Mouse (Mus musculus) limb, embryonic 11.5 days (tissue): ENCODE results near the gene Foxd2. TPM values are rescaled to one million over a fixed set of nuclear protein-coding genes. Genes with fewer than 3 reads are reported as not detected.

Experiments used
- ATAC-seq: fragments of 200-750 bp; cut with Nextera tagmentation; 2 replicates; pipeline ENCODE4 v1.8.0; 2017; ENCODE audit warnings: low read depth; ENCODE audit not compliant: insufficient number of reproducible peaks, low FRiP score, low TSS enrichment
- DNase-seq: peaks from one replicate; pipeline ENCODE4 v3.0.0-alpha.2; 2015; ENCODE audit warnings: low spot score
- H3K27ac ChIP-seq: fragments of 300-500 bp; sonication (generic); replicated peaks from 2 replicates; pipeline ENCODE4 v1.5.1; 2014; ENCODE audit warnings: low read depth, mild to moderate bottlenecking, low read length
- H3K27me3 ChIP-seq: fragments of 300-500 bp; sonication (generic); 2 replicates; pipeline ENCODE4 v1.6.1; 2014; ENCODE audit warnings: mild to moderate bottlenecking, low read length, mixed read lengths; ENCODE audit not compliant: control insufficient read depth, insufficient read depth
- H3K36me3 ChIP-seq: fragments of 300-500 bp; sonication (generic); 2 replicates; pipeline ENCODE4 v1.6.1; 2014; ENCODE audit warnings: mild to moderate bottlenecking, low read length, moderate library complexity, mixed read lengths; ENCODE audit not compliant: control insufficient read depth, insufficient read depth
- H3K4me1 ChIP-seq: fragments of 300-500 bp; sonication (generic); 2 replicates; pipeline ENCODE4 v1.6.1; 2014; ENCODE audit warnings: low read length, mixed read lengths; ENCODE audit not compliant: control insufficient read depth, insufficient read depth
- H3K4me2 ChIP-seq: fragments of 300-500 bp; sonication (generic); 2 replicates; pipeline ENCODE4 v1.6.1; 2014; ENCODE audit warnings: low read depth, mild to moderate bottlenecking, moderate library complexity; ENCODE audit not compliant: severe bottlenecking
- H3K4me3 ChIP-seq: fragments of 300-500 bp; sonication (generic); 2 replicates; pipeline ENCODE4 v1.5.1; 2014; ENCODE audit warnings: low read depth, low read length
- H3K9ac ChIP-seq: fragments of 300-500 bp; sonication (generic); 2 replicates; pipeline ENCODE4 v1.6.1; 2014; ENCODE audit warnings: mild to moderate bottlenecking, low read length
- H3K9me3 ChIP-seq: fragments of 300-500 bp; sonication (generic); 2 replicates; pipeline ENCODE4 v1.6.1; 2016; ENCODE audit warnings: low read length; ENCODE audit not compliant: control insufficient read depth
- WGBS: fragments of 180-500 bp; shearing (Covaris S2); extraction: QIAGEN DNeasy Blood & Tissue Kit; methylation state at CpG from one replicate; pipeline ENCODE4 v1.1.7; 2014; 5-methylcytosine and 5-hydroxymethylcytosine counted together
- polyA plus RNA-seq: library from polyadenylated mRNA; unstranded; fragments of >200 nt; fragmentation: Nextera tagmentation; extraction: Ambion mirVana; gene quantifications from 2 replicates; pipeline ENCODE4 v1.2.1, GENCODE M21; 2014

Foxd2 gene
- polyA plus RNA-seq, 1 experiment from 2014 or later = 0.20 TPM

- WGBS = 1% methylated on average over 3 of the region's 3 CpGs
- H3K27me3 ChIP-seq = peaks cover 79% of the 10 kb centered on the region
- no peak for DNase-seq
- H3K36me3 ChIP-seq = no peaks in the 10 kb centered on the region
- no peak for ATAC-seq
- H3K4me3 ChIP-seq = no peak overlapping the region
- H3K9ac ChIP-seq = no peak overlapping the region
- H3K4me1 ChIP-seq = no peaks in the 10 kb centered on the region
- no peaks in the 10 kb centered on the region for H3K9me3 ChIP-seq
- no peak overlapping the region for H3K4me2 ChIP-seq
- no peak overlapping the region for H3K27ac ChIP-seq
Measured at GRCm38 (mm10) chr4:114899885-114900284, 8.8 kb downstream of the Foxd2 start.

- peak; percentile 38 for DNase-seq
- ATAC-seq = no peak
- Histone ChIP-seq H3K9ac (no peak overlapping the region), H3K27me3 (peaks cover 63% of the 10 kb centered on the region), H3K9me3 (no peaks in the 10 kb centered on the region), H3K36me3 (no peaks in the 10 kb centered on the region), H3K4me3 (no peak overlapping the region), H3K4me2 (no peak overlapping the region), H3K27ac (no peak overlapping the region), H3K4me1 (no peaks in the 10 kb centered on the region)
- 10% methylated on average over 4 of the region's 4 CpGs for WGBS
Measured at GRCm38 (mm10) chr4:114897853-114898252, 10.8 kb downstream of the Foxd2 start.

GRCm38 (mm10) chr4:114882232-114882631 is 26.4 kb downstream of the Foxd2 start:
- ATAC-seq (no peak), DNase-seq (no peak)
- no peaks in the 10 kb centered on the region for H3K9me3 ChIP-seq
- no peaks in the 10 kb centered on the region for H3K36me3 ChIP-seq
- no peak overlapping the region for H3K27ac ChIP-seq
- H3K27me3 ChIP-seq = no peaks in the 10 kb centered on the region; the same call in 1 of the 2 replicates
- H3K9ac ChIP-seq = no peak overlapping the region
- 90% methylated on average over 1 of the region's 1 CpGs for WGBS
- H3K4me3 ChIP-seq = no peak overlapping the region
- no peaks in the 10 kb centered on the region for H3K4me1 ChIP-seq
- no peak overlapping the region for H3K4me2 ChIP-seq

GRCm38 (mm10) chr4:114876441-114876972 is 32.2 kb downstream of the Foxd2 start:
- Histone ChIP-seq H3K9me3 (no peaks in the 10 kb centered on the region), H3K4me2 (no peak overlapping the region), H3K4me1 (peaks cover 5% of the 10 kb centered on the region), H3K27ac (no peak overlapping the region), H3K36me3 (no peaks in the 10 kb centered on the region), H3K9ac (no peak overlapping the region), H3K27me3 (no peaks in the 10 kb centered on the region; the same call in 1 of the 2 replicates), H3K4me3 (no peak overlapping the region)
- DNase-seq (no peak), ATAC-seq (peak; percentile 35; the same call in 1 of the 2 replicates)
- WGBS = 21% methylated on average over 8 of the region's 8 CpGs

- no peaks in the 10 kb centered on the region for H3K36me3 ChIP-seq
- H3K4me1 ChIP-seq = no peaks in the 10 kb centered on the region
- no peak overlapping the region for H3K9ac ChIP-seq
- H3K4me2 ChIP-seq = no peak overlapping the region
- DNase-seq (no peak), ATAC-seq (no peak)
- H3K27ac ChIP-seq = no peak overlapping the region
- WGBS = 65% methylated on average over 11 of the region's 11 CpGs
- no peak overlapping the region for H3K4me3 ChIP-seq
- no peaks in the 10 kb centered on the region; the same call in 1 of the 2 replicates for H3K27me3 ChIP-seq
- H3K9me3 ChIP-seq = no peaks in the 10 kb centered on the region
Measured at GRCm38 (mm10) chr4:114869765-114870490, 38.7 kb downstream of the Foxd2 start.

GRCm38 (mm10) chr4:114863166-114863565 is 45.5 kb downstream of the Foxd2 start:
- 75% methylated on average over 5 of the region's 5 CpGs for WGBS
- Histone ChIP-seq H3K4me3 (no peak overlapping the region), H3K9me3 (no peaks in the 10 kb centered on the region), H3K4me2 (no peak overlapping the region), H3K27ac (no peak overlapping the region), H3K4me1 (no peaks in the 10 kb centered on the region), H3K9ac (no peak overlapping the region), H3K36me3 (no peaks in the 10 kb centered on the region), H3K27me3 (0 out of 2 replicates have a peak, but pooled peaks cover 4% of the 10 kb centered on the region)
- DNase-seq (no peak), ATAC-seq (no peak)

GRCm38 (mm10) chr4:114858426-114858825 is 50.2 kb downstream of the Foxd2 start:
- DNase-seq (no peak), ATAC-seq (no peak)
- H3K36me3 ChIP-seq = no peaks in the 10 kb centered on the region
- no peak overlapping the region for H3K27ac ChIP-seq
- 50% methylated on average over 5 of the region's 5 CpGs for WGBS
- no peaks in the 10 kb centered on the region; the same call in 1 of the 2 replicates for H3K9me3 ChIP-seq
- no peaks in the 10 kb centered on the region for H3K4me1 ChIP-seq
- H3K4me2 ChIP-seq = no peak overlapping the region
- no peak overlapping the region for H3K9ac ChIP-seq
- no peak overlapping the region for H3K4me3 ChIP-seq
- H3K27me3 ChIP-seq = 0 out of 2 replicates have a peak, but pooled peaks cover 2% of the 10 kb centered on the region
